Mouse (Mus musculus) intestine, embryonic 14.5 days (tissue): Measurements from ENCODE around the gene Arl6ip4. TPM values are rescaled to one million over a fixed set of nuclear protein-coding genes. Genes with fewer than 3 reads are reported as not detected.
A peak's percentile ranks its signal among the peaks of the same experiment; 100 is the strongest.

Source experiments
- ATAC-seq: fragments of 200-750 bp; cut with Nextera tagmentation; replicated peaks from 2 replicates; pipeline ENCODE4 v1.8.0; 2017; ENCODE audit warnings: low read depth, moderate number of reproducible peaks, moderate TSS enrichment, moderate library complexity; ENCODE audit not compliant: low FRiP score, low TSS enrichment
- DNase-seq: peaks from one replicate; pipeline ENCODE4 v3.0.0-alpha.2; 2018; ENCODE audit warnings: low spot score
- H3K27ac ChIP-seq: fragments of 300-500 bp; sonication (generic); 2 replicates; pipeline ENCODE4 v1.5.1; 2014; ENCODE audit warnings: low read depth, mild to moderate bottlenecking, control low read depth
- H3K27me3 ChIP-seq: fragments of 300-500 bp; sonication (generic); replicated peaks from 2 replicates; pipeline ENCODE4 v1.6.1; 2014; ENCODE audit warnings: low read length, control low read depth; ENCODE audit not compliant: control insufficient read depth, insufficient read depth
- H3K36me3 ChIP-seq: fragments of 300-500 bp; sonication (generic); 2 replicates; pipeline ENCODE4 v1.6.1; 2014; ENCODE audit warnings: low read length, control low read depth; ENCODE audit not compliant: control insufficient read depth, insufficient read depth
- H3K4me1 ChIP-seq: fragments of 300-500 bp; sonication (generic); replicated peaks from 2 replicates; pipeline ENCODE4 v1.6.1; 2014; ENCODE audit warnings: low read length, control low read depth, mixed read lengths; ENCODE audit not compliant: control insufficient read depth, insufficient read depth
- H3K4me2 ChIP-seq: fragments of 300-500 bp; sonication (generic); 2 replicates; pipeline ENCODE4 v1.6.1; 2014; ENCODE audit warnings: low read length
- H3K4me3 ChIP-seq: fragments of 300-500 bp; sonication (generic); 2 replicates; pipeline ENCODE4 v1.5.1; 2014; ENCODE audit warnings: low read depth, low read length, control low read depth, mixed read lengths
- H3K9ac ChIP-seq: fragments of 300-500 bp; sonication (generic); 2 replicates; pipeline ENCODE4 v1.6.1; 2014; ENCODE audit warnings: mild to moderate bottlenecking, low read length
- H3K9me3 ChIP-seq: fragments of 300-500 bp; sonication (generic); 2 replicates; pipeline ENCODE4 v1.6.1; 2016; ENCODE audit warnings: low read length, control low read depth; ENCODE audit not compliant: control insufficient read depth
- WGBS: fragments of 180-500 bp; shearing (Covaris S2); extraction: QIAGEN DNeasy Blood & Tissue Kit; methylation state at CpG from one replicate; pipeline ENCODE4 v1.1.7; 2014; 5-methylcytosine and 5-hydroxymethylcytosine counted together
- polyA plus RNA-seq: library from polyadenylated mRNA; unstranded; fragments of >200 nt; fragmentation: Nextera tagmentation; extraction: Ambion mirVana; gene quantifications from 2 replicates; pipeline ENCODE4 v1.2.1, GENCODE M21; 2014

Gene Arl6ip4
- polyA plus RNA-seq: 93.8 and 99.9 TPM in 2 replicates

DNA sequence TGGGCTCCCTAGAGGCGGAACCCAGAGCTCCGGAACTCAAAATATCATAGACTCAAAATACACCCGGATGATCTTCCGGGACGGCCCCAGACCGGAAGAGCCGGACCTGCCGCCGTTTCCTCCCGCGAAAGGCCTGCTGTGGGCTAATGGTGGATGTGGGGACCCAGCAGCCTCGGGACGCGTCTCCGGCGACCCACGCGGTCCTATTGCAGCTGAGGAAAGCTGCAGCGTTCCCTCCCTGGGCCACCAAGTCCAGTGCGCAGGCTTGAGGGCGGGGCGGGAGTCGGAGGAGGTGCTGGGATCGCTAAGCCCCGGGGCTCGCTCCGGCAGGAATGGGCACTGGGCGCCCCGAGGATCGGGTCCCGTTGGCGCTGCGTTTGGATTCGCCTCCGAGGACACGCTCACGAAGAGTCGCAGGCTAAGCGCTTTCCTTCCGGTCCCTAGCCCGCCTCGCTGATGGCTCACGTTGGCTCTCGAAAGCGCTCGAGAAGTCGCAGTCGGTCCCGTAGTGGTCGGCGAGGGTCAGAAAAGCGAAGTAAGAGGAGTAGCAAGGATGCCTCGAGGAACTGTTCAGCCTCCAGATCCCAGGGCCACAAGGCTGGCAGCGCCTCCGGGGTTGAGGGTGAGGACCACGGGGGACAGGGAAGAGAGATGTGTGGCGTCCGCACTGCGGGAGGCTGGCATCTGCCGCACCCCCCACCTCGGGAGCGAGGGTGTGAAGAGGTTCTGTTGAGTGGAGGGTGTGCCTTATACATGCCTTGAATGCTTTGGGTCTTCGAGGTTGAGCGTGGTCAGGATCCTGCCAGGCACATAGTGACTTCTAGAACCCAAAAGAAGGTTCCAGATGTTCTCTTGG is at the start of gene Arl6ip4:
Arl6ip4 (plus strand) TSS at position 100 of the 856 bp plus-strand sequence.
- H3K9ac ChIP-seq: peak within 1 kb of the TSS; percentile 93
- H3K4me1 ChIP-seq: peaks cover 19% of the 10 kb centered on the region
- no peaks in the 10 kb centered on the region for H3K27me3 ChIP-seq
- H3K27ac ChIP-seq: peak within 1 kb of the TSS; percentile 67
- H3K4me2 ChIP-seq: peak within 1 kb of the TSS; percentile 98
- DNase-seq (peak; percentile 93), ATAC-seq (no peak)
- H3K36me3 ChIP-seq: peaks cover 50% of the 10 kb centered on the region
- 1% methylated on average over 64 of the region's 64 CpGs for WGBS
- no peaks in the 10 kb centered on the region for H3K9me3 ChIP-seq
- peak within 1 kb of the TSS; percentile 98 for H3K4me3 ChIP-seq

DNA sequence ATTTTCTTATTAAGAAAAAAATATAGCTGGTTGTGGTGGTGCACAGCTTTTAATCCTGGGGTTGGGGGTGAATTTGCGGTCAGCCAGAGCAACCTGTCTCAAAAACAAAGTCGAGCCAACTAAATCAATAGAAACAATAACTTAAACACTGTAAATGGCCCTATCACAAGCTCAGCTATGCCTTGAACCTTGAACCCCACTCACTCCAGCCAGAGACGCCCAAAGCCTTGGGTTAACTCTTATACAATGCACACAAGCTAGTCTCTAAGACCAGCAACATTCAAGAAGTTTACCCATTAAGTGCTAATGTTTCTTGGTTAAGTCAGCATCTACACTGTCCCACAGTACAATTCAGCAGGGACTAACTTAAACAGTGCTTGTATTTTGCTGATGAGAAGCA is 46.2 kb upstream of the Arl6ip4 start:
- H3K36me3 ChIP-seq: no peaks in the 10 kb centered on the region
- DNase-seq: no peak
- H3K4me1 ChIP-seq: peaks cover 4% of the 10 kb centered on the region; the same call in 1 of the 2 replicates
- no peak overlapping the region for H3K9ac ChIP-seq
- no peaks in the 10 kb centered on the region for H3K27me3 ChIP-seq
- WGBS: 65% methylated on average over 3 of the region's 3 CpGs
- no peak overlapping the region for H3K27ac ChIP-seq
- no peak for ATAC-seq
- H3K9me3 ChIP-seq: no peaks in the 10 kb centered on the region
- no peak overlapping the region for H3K4me2 ChIP-seq
- H3K4me3 ChIP-seq: no peak overlapping the region

DNA sequence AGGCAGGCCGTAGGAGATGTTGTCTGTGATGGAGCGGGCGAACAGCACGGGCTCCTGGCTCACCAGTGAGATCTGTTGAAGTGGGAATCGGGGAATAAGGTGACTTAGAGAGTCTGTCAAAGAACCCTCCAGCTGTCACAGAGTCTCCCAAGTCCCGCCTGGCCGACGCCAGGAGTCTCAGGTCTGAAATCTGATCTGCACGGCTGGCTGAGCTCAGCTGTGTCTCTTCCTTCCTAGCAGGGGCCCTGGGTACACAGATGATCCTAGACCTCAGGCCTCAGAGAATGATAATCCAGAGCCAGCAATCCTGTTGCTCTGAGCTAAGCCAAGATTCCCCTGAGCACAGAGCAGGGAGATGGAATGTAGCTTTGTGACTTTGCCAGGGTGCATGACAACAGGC is 42.2 kb upstream of the Arl6ip4 start:
- Histone ChIP-seq H3K4me2 (no peak overlapping the region), H3K4me3 (no peak overlapping the region), H3K27me3 (no peaks in the 10 kb centered on the region), H3K9me3 (no peaks in the 10 kb centered on the region), H3K27ac (no peak overlapping the region), H3K36me3 (no peaks in the 10 kb centered on the region), H3K4me1 (peaks cover 18% of the 10 kb centered on the region), H3K9ac (no peak overlapping the region)
- WGBS: 51% methylated on average over 9 of the region's 9 CpGs
- DNase-seq: no peak
- no peak for ATAC-seq

DNA sequence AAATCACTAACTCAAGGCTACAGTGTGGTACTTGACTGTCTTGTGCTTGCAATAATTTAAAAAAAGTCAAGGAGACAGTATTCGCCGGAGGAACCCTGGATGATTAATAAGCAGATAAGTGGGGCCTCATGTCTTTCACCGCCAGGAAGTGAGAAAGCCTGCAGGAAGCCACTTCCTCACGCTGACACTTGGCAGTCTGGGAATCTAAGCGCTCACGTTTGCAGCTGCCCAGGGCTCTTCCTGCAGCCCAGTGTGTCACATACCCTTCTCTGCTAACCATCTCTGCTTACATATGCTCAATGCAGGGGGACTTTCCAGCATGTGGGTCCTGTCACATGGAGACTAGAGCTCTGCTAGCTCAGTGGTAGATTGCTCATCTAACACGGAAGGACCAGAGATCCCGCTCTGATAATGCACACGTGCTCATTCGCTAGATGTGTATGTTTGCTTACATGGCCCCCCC is 41.0 kb upstream of the Arl6ip4 start:
- no peaks in the 10 kb centered on the region for H3K9me3 ChIP-seq
- DNase-seq: no peak
- H3K27me3 ChIP-seq: no peaks in the 10 kb centered on the region
- WGBS: 25% methylated on average over 10 of the region's 10 CpGs
- no peak overlapping the region for H3K27ac ChIP-seq
- H3K4me2 ChIP-seq: no peak overlapping the region
- peaks cover 18% of the 10 kb centered on the region for H3K4me1 ChIP-seq
- H3K36me3 ChIP-seq: no peaks in the 10 kb centered on the region
- no peak overlapping the region for H3K9ac ChIP-seq
- 0 out of 2 replicates have a peak, but pooled peaks have one; percentile 9 for ATAC-seq
- no peak overlapping the region for H3K4me3 ChIP-seq

DNA sequence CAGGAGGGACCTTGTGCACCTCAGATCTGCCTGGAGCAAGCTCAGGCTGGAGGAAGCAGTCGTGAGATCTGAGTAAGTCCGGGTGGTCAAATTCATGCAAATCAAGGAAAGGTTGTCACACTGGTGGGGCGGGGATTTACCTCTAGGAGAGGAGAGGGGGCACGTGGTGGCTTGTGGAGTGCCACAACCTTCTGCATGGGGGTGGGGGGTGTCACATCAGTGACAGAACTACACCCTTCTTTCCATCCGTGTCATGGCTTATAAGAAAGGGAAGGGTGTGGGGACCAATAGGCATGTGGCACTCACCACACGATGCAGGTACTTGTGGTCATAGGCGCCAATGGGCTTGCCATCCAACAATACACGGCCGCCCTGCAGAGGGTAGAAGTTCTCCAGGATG is 40.2 kb upstream of the Arl6ip4 start:
- DNase-seq (no peak), ATAC-seq (no peak)
- H3K27me3 ChIP-seq: no peaks in the 10 kb centered on the region
- peaks cover 18% of the 10 kb centered on the region for H3K4me1 ChIP-seq
- no peak overlapping the region for H3K9ac ChIP-seq
- H3K4me2 ChIP-seq: no peak overlapping the region
- H3K36me3 ChIP-seq: no peaks in the 10 kb centered on the region
- H3K4me3 ChIP-seq: no peak overlapping the region
- no peaks in the 10 kb centered on the region for H3K9me3 ChIP-seq
- WGBS: 70% methylated on average over 9 of the region's 9 CpGs
- no peak overlapping the region for H3K27ac ChIP-seq

DNA sequence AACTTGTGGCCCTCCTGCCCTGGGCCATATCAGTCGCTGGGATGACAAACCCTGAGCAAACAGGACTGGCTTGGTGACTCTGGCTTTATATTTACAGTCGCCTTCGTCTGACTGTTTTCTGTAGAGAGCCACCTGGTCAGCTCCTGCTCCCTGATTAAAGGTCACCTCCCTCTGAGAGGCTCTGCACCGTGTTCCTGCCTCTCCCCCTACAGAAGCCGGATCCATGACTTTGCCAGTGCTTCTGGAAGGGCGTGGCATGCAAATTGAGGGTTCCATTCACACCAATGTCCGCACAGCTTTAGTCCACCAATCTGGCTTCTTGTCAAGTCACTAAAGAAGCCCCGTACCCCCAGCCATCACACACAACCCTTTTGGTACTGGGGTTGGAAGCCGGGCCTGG is 39.3 kb upstream of the Arl6ip4 start:
- no peak overlapping the region for H3K4me3 ChIP-seq
- no peaks in the 10 kb centered on the region for H3K9me3 ChIP-seq
- no peak overlapping the region for H3K4me2 ChIP-seq
- DNase-seq (no peak), ATAC-seq (0 out of 2 replicates have a peak, but pooled peaks have one; percentile 26)
- WGBS: 46% methylated on average over 9 of the region's 9 CpGs
- H3K27me3 ChIP-seq: no peaks in the 10 kb centered on the region
- H3K27ac ChIP-seq: no peak overlapping the region
- H3K36me3 ChIP-seq: no peaks in the 10 kb centered on the region
- H3K4me1 ChIP-seq: peaks cover 18% of the 10 kb centered on the region
- H3K9ac ChIP-seq: no peak overlapping the region

DNA sequence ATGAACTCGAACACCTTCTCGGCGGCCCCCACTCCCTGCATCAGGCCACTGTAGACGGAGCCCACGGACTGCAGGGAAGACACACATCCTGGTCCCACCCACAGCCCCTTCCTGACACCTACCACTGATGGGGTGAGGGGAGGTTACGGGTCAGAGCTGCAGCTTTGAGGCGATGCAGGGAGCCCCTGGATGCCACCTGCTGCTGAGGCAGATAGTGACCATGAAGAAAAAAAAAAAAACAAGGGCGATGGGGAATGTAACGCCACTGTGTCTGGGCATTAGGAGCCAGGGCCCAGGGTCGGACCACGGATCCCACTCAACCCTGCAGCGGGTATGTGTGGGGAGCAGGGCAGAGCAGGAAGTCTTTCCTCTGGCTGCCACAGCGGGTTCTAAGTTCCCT is 38.6 kb upstream of the Arl6ip4 start:
- H3K27ac ChIP-seq: no peak overlapping the region
- 81% methylated on average over 13 of the region's 13 CpGs for WGBS

DNA sequence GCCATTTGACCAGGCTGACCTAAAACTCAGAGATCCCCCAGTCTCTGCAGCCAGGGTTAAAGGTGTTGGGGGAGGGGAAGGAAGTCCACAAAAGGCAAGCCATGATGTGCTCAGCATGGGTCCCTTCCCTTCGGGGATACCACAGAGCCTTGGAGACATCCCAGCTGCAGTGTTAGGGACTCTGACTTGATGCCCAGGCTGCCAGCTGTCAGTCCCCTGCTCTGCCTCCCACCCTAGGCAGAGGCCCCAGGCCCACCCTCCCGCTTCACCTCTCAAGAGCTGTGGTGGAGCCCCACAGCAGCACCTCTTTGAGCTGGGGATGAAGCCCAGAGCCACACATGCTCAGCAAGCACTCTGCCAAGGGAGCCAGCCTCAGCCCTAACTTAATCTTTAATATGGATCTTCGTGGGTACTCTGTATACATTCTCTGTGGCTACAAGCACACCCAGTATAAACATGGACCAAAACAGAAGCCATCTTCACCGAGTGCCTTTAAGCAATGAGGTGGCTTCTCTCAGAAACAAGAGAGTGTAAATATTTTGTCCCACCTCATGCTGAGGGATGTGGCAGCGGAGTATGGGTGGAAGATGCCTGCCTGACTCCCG is 37.9 kb upstream of the Arl6ip4 start:
- peaks cover 18% of the 10 kb centered on the region for H3K4me1 ChIP-seq
- DNase-seq (no peak), ATAC-seq (no peak)
- H3K9me3 ChIP-seq: no peaks in the 10 kb centered on the region
- WGBS: 56% methylated on average over 6 of the region's 6 CpGs
- no peak overlapping the region for H3K9ac ChIP-seq
- H3K27ac ChIP-seq: no peak overlapping the region
- H3K36me3 ChIP-seq: no peaks in the 10 kb centered on the region
- no peak overlapping the region for H3K4me3 ChIP-seq
- no peaks in the 10 kb centered on the region for H3K27me3 ChIP-seq
- no peak overlapping the region for H3K4me2 ChIP-seq

More for the DNA sequence above, 38.6 kb upstream of the Arl6ip4 start:
- DNase-seq: no peak
- peaks cover 18% of the 10 kb centered on the region for H3K4me1 ChIP-seq
- no peaks in the 10 kb centered on the region for H3K36me3 ChIP-seq
- no peak for ATAC-seq
- H3K9ac ChIP-seq: no peak overlapping the region
- H3K9me3 ChIP-seq: no peaks in the 10 kb centered on the region
- H3K4me2 ChIP-seq: no peak overlapping the region
- no peaks in the 10 kb centered on the region for H3K27me3 ChIP-seq
- no peak overlapping the region for H3K4me3 ChIP-seq
